Comparison of ENCODE assay signal across 9 mouse cellular contexts in the genomic region with DNA sequence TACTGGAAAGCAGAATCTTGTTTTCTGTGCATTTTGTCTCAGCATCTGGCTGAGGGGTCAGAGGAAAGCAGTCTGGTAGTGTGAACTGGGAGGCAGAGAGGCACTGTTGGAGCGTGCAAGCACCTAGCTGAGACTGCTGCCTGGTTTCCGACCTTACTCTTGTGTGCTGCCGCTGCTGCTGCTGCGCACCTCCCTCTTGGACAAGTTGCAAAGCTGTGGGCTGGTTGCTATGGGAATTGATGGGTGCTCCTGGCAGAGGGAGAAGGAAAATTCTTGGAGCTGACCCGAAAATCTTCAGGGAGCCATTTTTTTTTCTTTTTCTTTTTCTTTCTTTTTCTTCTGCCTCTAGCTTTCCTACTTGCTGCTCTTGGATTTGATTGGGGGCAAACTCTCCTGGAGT.
A peak's percentile ranks its signal among the peaks of the same experiment; 100 is the strongest.
DNase-seq lines count a peak whose midpoint lies in the region; ATAC-seq lines count a peak whose summit lies in the region.
"Had no signal": no experiment of that assay in that cellular context is flagged by ENCODE, and none has a peak within 500 bp of the region (broad histone marks: within the 10 kb centered on the region; RNA-seq: fewer than 3 reads in every experiment).

No protein-coding gene starts in this region.

- no peak overlapping the region for H3K4me2 ChIP-seq in forebrain, embryonic 14.5 days (ENCODE audit: low read length)
- H3K4me2 ChIP-seq in forebrain, embryonic 15.5 days (replicated peaks): no peak overlapping the region
- H3K4me2 ChIP-seq: limb, embryonic 15.5 days had no signal

- peak; percentile 22 for DNase-seq in forebrain, embryonic 14.5 days (ENCODE audit: low spot score)
- peak; percentile 23 for DNase-seq in testis, postnatal 10 days (ENCODE audit: low spot score)
- no peak for DNase-seq in testis, postnatal 14 days (ENCODE audit: low spot score)
- DNase-seq in left cerebral cortex, postnatal 25 days (ENCODE audit: low spot score in 2 of 2): peak; percentile 62 to 89
- peak; percentile 82 for DNase-seq in telencephalon, adult 2 months (ENCODE audit: low read depth, low spot score)
- no peak for DNase-seq in hindbrain, embryonic 10.5 days (ENCODE audit: low spot score)

- 89% methylated on average over 5 of the region's 5 CpGs for WGBS in forebrain, embryonic 14.5 days
- WGBS in forebrain, embryonic 15.5 days: 74% methylated on average over 5 of the region's 5 CpGs
- WGBS in hindbrain, embryonic 10.5 days: 88% methylated on average over 5 of the region's 5 CpGs

- no peaks in the 10 kb centered on the region for H3K9me3 ChIP-seq in forebrain, embryonic 14.5 days (replicated peaks; ENCODE audit: control insufficient read depth, low read length)
- H3K9me3 ChIP-seq in forebrain, embryonic 15.5 days: no peaks in the 10 kb centered on the region
- no peaks in the 10 kb centered on the region for H3K9me3 ChIP-seq in hindbrain, embryonic 10.5 days
- H3K9me3 ChIP-seq: limb, embryonic 15.5 days had no signal

- no peaks in the 10 kb centered on the region for H3K4me1 ChIP-seq in forebrain, embryonic 14.5 days (ENCODE audit: control insufficient read depth, insufficient read depth, low read length)
- peaks cover 9% of the 10 kb centered on the region for H3K4me1 ChIP-seq in forebrain, embryonic 15.5 days
- peaks cover 9% of the 10 kb centered on the region; the same call in 1 of the 2 replicates for H3K4me1 ChIP-seq in hindbrain, embryonic 10.5 days (replicated peaks)

- intact Hi-C loops in left cerebral cortex, postnatal 25 days (cut with DNase I): no loop called here

- no peaks in the 10 kb centered on the region for H3K36me3 ChIP-seq in forebrain, embryonic 14.5 days (ENCODE audit: control insufficient read depth, insufficient read depth, low read length)
- no peaks in the 10 kb centered on the region for H3K36me3 ChIP-seq in forebrain, embryonic 15.5 days
- peaks cover 12% of the 10 kb centered on the region; the same call in 1 of the 2 replicates for H3K36me3 ChIP-seq in hindbrain, embryonic 10.5 days
- H3K36me3 ChIP-seq: limb, embryonic 15.5 days had no signal

- no peak for ATAC-seq in forebrain, embryonic 14.5 days
- no peak for ATAC-seq in forebrain, embryonic 15.5 days (replicated peaks)
- no peak for ATAC-seq in CD4-positive, CD25-positive, alpha-beta regulatory T cell, adult 4 months

- no peak overlapping the region for H3K4me3 ChIP-seq in forebrain, embryonic 14.5 days (ENCODE audit: low read depth, low read length)
- no peak overlapping the region for H3K4me3 ChIP-seq in forebrain, embryonic 15.5 days
- H3K4me3 ChIP-seq in hindbrain, embryonic 10.5 days: no peak overlapping the region
- H3K4me3 ChIP-seq: limb, embryonic 15.5 days had no signal

- H3K27me3 ChIP-seq in forebrain, embryonic 14.5 days (replicated peaks; ENCODE audit: control insufficient read depth, insufficient read depth, low read length): no peaks in the 10 kb centered on the region
- no peaks in the 10 kb centered on the region for H3K27me3 ChIP-seq in forebrain, embryonic 15.5 days
- H3K27me3 ChIP-seq in hindbrain, embryonic 10.5 days (ENCODE audit: insufficient read depth, poor library complexity, severe bottlenecking): no peaks in the 10 kb centered on the region
- H3K27me3 ChIP-seq: limb, embryonic 15.5 days had no signal

- no peak overlapping the region for H3K9ac ChIP-seq in forebrain, embryonic 14.5 days (ENCODE audit: low read length)
- no peak overlapping the region for H3K9ac ChIP-seq in forebrain, embryonic 15.5 days (replicated peaks)
- H3K9ac ChIP-seq: limb, embryonic 15.5 days had no signal

- H3K27ac ChIP-seq in forebrain, embryonic 14.5 days (ENCODE audit: low read depth, low read length): no peak overlapping the region
- no peak overlapping the region for H3K27ac ChIP-seq in forebrain, embryonic 15.5 days (replicated peaks)
- H3K27ac ChIP-seq in hindbrain, embryonic 10.5 days: no peak overlapping the region
- H3K27ac ChIP-seq: limb, embryonic 15.5 days had no signal

Comparison
In these comparisons a context has a peak if more than half of its experiments do, and no peak if none do; other contexts are left out.
1. DNase-seq: peak in forebrain, embryonic 14.5 days (single experiment), testis, postnatal 10 days (single experiment), left cerebral cortex, postnatal 25 days (2 of 2) and telencephalon, adult 2 months (single experiment); none in testis, postnatal 14 days (single experiment) and hindbrain, embryonic 10.5 days (single experiment).